Mouse (Mus musculus) myocyte (in vitro differentiated cells): ENCODE measurements around the gene Kat7.

Experiments
- CEBPB ChIP-seq: IDR thresholded peaks from 2 replicates; pipeline ENCODE4 v1.6.1; 2011; ENCODE audit warnings: mild to moderate bottlenecking, moderate library complexity; ENCODE audit not compliant: poor library complexity, insufficient read depth, severe bottlenecking
- E2F4 ChIP-seq: IDR thresholded peaks from one replicate; pipeline ENCODE4 v1.6.1; 2011; ENCODE audit warnings: mild to moderate bottlenecking, control low read depth, moderate library complexity; ENCODE audit not compliant: insufficient read depth
- MAX ChIP-seq: IDR thresholded peaks from one replicate; pipeline ENCODE4 v1.6.1; 2011; ENCODE audit warnings: low read depth, mild to moderate bottlenecking, control low read depth
- MYOD1 ChIP-seq, 3 experiments: IDR thresholded peaks; one replicate each; pipeline ENCODE4 v1.6.1; 2011; ENCODE audit warnings: control low read depth in 2 of 3, low read depth in 2 of 3, mild to moderate bottlenecking in 2 of 3, moderate library complexity in 1 of 3; ENCODE audit not compliant: insufficient read length in 2 of 3, control insufficient read depth in 1 of 3
- POLR2A ChIP-seq: IDR thresholded peaks from one replicate; pipeline ENCODE4 v1.6.1; 2011; ENCODE audit warnings: low read depth, mild to moderate bottlenecking, control low read depth, moderate library complexity; ENCODE audit not compliant: insufficient read length
- POLR2AphosphoS2 ChIP-seq: IDR thresholded peaks from one replicate; pipeline ENCODE4 v1.6.1; 2011; ENCODE audit warnings: low read depth, control low read depth; ENCODE audit not compliant: insufficient read length
- REST ChIP-seq: IDR thresholded peaks from one replicate; pipeline ENCODE4 v1.6.1; 2011; ENCODE audit warnings: mild to moderate bottlenecking, control low read depth, moderate library complexity; ENCODE audit not compliant: insufficient read depth, insufficient read length
- SRF ChIP-seq: IDR thresholded peaks from one replicate; pipeline ENCODE4 v1.6.1; 2011; ENCODE audit warnings: low read depth; ENCODE audit not compliant: control insufficient read depth, insufficient read length
- TCF12 ChIP-seq: IDR thresholded peaks from one replicate; pipeline ENCODE4 v1.6.1; 2011; ENCODE audit warnings: mild to moderate bottlenecking, control low read depth; ENCODE audit not compliant: poor library complexity, insufficient read depth, severe bottlenecking
- TCF3 ChIP-seq: IDR thresholded peaks from one replicate; pipeline ENCODE4 v1.6.1; 2011; ENCODE audit warnings: low read depth, control low read depth; ENCODE audit not compliant: insufficient read length
- USF1 ChIP-seq: IDR thresholded peaks from one replicate; pipeline ENCODE4 v1.6.1; 2011; ENCODE audit warnings: low read depth, mild to moderate bottlenecking, control low read depth, moderate library complexity

- no peak for TF ChIP-seq MAX
- no peak for TF ChIP-seq POLR2A
- no peak for TF ChIP-seq TCF12
- TF ChIP-seq SRF = no peak
- no peak for TF ChIP-seq USF1
- TF ChIP-seq MYOD1 (IDR thresholded peaks at IDR 0.05; ENCODE audit: control insufficient read depth in 1 of 3, insufficient read length in 2 of 3, low read depth in 2 of 3) = no peak
- TF ChIP-seq TCF3 = no peak
- no peak for TF ChIP-seq POLR2AphosphoS2
- no peak for TF ChIP-seq CEBPB
- no peak for TF ChIP-seq REST
- TF ChIP-seq E2F4 = no peak
Measured at GRCm38 (mm10) chr11:95340664-95341063, 30.6 kb upstream of the Kat7 start.
